Mouse (Mus musculus): ENCODE data around the gene Zc3h12a.

The Zc3h12a gene

GRCm38 (mm10) chr4:125127305-125128084 is at the start of gene Zc3h12a:
Gene Zc3h12a (minus strand): TSS chr4:125127840.
- ATAC-seq (ENCODE audit: insufficient number of reproducible peaks, low FRiP score, low TSS enrichment) = peak; percentile 55

GRCm38 (mm10) chr4:125176639-125177165 is 49.1 kb upstream of the Zc3h12a start:
- peak; percentile 49; the same call in 1 of the 2 replicates for ATAC-seq (ENCODE audit: insufficient number of reproducible peaks, low FRiP score, low TSS enrichment)

GRCm38 (mm10) chr4:125176190-125176589 is 48.5 kb upstream of the Zc3h12a start:
- ATAC-seq (ENCODE audit: insufficient number of reproducible peaks, low FRiP score, low TSS enrichment) = no peak

GRCm38 (mm10) chr4:125175591-125175990 is 48.0 kb upstream of the Zc3h12a start:
- no peak for ATAC-seq (ENCODE audit: insufficient number of reproducible peaks, low FRiP score, low TSS enrichment)

GRCm38 (mm10) chr4:125174516-125175185 is 47.0 kb upstream of the Zc3h12a start:
- no peak for ATAC-seq (ENCODE audit: insufficient number of reproducible peaks, low FRiP score, low TSS enrichment)

GRCm38 (mm10) chr4:125173150-125173549 is 45.5 kb upstream of the Zc3h12a start:
- ATAC-seq (ENCODE audit: insufficient number of reproducible peaks, low FRiP score, low TSS enrichment) = no peak

- no peak for ATAC-seq (ENCODE audit: insufficient number of reproducible peaks, low FRiP score, low TSS enrichment)
Observed at GRCm38 (mm10) chr4:125172736-125173135, 45.1 kb upstream of the Zc3h12a start.

- ATAC-seq (ENCODE audit: insufficient number of reproducible peaks, low FRiP score, low TSS enrichment) = no peak
Observed at GRCm38 (mm10) chr4:125167723-125168122, 40.1 kb upstream of the Zc3h12a start.

- no peak for ATAC-seq (ENCODE audit: insufficient number of reproducible peaks, low FRiP score, low TSS enrichment)
Observed at GRCm38 (mm10) chr4:125164861-125165260, 37.2 kb upstream of the Zc3h12a start.

- ATAC-seq (ENCODE audit: insufficient number of reproducible peaks, low FRiP score, low TSS enrichment) = no peak
Observed at GRCm38 (mm10) chr4:125162701-125163100, 35.1 kb upstream of the Zc3h12a start.

GRCm38 (mm10) chr4:125161392-125161791 is 33.8 kb upstream of the Zc3h12a start:
- no peak for ATAC-seq (ENCODE audit: insufficient number of reproducible peaks, low FRiP score, low TSS enrichment)

GRCm38 (mm10) chr4:125160951-125161331 is 33.3 kb upstream of the Zc3h12a start:
- no peak for ATAC-seq (ENCODE audit: insufficient number of reproducible peaks, low FRiP score, low TSS enrichment)

GRCm38 (mm10) chr4:125160320-125160950 is 32.8 kb upstream of the Zc3h12a start:
- ATAC-seq (ENCODE audit: insufficient number of reproducible peaks, low FRiP score, low TSS enrichment) = peak; percentile 83

- ATAC-seq (ENCODE audit: insufficient number of reproducible peaks, low FRiP score, low TSS enrichment) = peak; percentile 23; the same call in 1 of the 2 replicates
Observed at GRCm38 (mm10) chr4:125158581-125159317, 31.1 kb upstream of the Zc3h12a start.

- no peak for ATAC-seq (ENCODE audit: insufficient number of reproducible peaks, low FRiP score, low TSS enrichment)
Observed at GRCm38 (mm10) chr4:125158081-125158480, 30.4 kb upstream of the Zc3h12a start.

GRCm38 (mm10) chr4:125157322-125157721 is 29.7 kb upstream of the Zc3h12a start:
- no peak for ATAC-seq (ENCODE audit: insufficient number of reproducible peaks, low FRiP score, low TSS enrichment)

- ATAC-seq (ENCODE audit: insufficient number of reproducible peaks, low FRiP score, low TSS enrichment) = no peak
Observed at GRCm38 (mm10) chr4:125155646-125156045, 28.0 kb upstream of the Zc3h12a start.

GRCm38 (mm10) chr4:125153659-125154241 is 26.1 kb upstream of the Zc3h12a start:
- no peak for ATAC-seq (ENCODE audit: insufficient number of reproducible peaks, low FRiP score, low TSS enrichment)

GRCm38 (mm10) chr4:125152469-125152868 is 24.8 kb upstream of the Zc3h12a start:
- ATAC-seq (ENCODE audit: insufficient number of reproducible peaks, low FRiP score, low TSS enrichment) = no peak

- no peak for ATAC-seq (ENCODE audit: insufficient number of reproducible peaks, low FRiP score, low TSS enrichment)
Observed at GRCm38 (mm10) chr4:125149460-125149859, 21.8 kb upstream of the Zc3h12a start.

Data from cerebellum, adult (tissue).